Mouse (Mus musculus): ENCODE measurements around the gene Endod1. TPM values are rescaled to one million over a fixed set of nuclear protein-coding genes. Genes with fewer than 3 reads are reported as not detected.

Endod1 gene
- 48.8 and 60.2 TPM in 2 replicates for polyA plus RNA-seq (2012; ENCODE audit: low replicate concordance)

DNA sequence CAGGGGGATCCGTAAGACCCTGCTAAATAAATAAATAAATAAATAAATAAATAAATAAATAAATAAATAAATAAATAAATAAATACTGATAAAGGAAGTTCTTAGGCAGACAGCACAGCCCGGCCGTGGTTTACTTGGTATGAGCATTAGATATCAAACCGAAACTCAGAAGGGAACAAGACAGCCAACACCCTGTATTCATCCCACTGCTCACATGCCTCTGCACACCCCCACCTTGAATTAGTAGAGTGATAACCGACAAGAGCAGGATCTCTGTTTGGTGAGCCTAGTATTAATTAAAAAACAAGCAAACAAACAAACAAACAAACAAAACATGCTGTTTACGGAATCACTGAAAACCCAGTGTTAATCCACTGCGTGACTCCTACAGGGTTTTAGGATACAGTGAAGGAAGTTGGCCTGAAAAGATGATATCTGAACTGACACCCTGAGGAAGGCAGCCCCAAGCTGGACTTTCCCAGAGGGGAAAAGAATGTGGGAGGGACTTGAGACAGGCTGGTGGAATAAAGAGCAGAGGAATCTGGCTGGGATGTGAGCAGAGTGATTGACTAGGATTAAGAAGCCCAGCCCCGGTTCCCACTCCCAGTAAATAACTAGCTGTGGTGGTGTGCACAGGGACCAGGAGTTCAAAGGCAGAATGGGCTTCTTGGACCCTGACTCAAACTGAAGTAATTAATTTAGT, at the start of gene Endod1:
Gene Endod1, minus strand, starts transcription at position 155 of the 703 bp plus-strand sequence.

Other genes with a start within 250 kb of the Endod1 start
- 93.9 and 295 TPM in 2 replicates for gene Sesn3, start 106.4 kb downstream of the Endod1 start, polyA plus RNA-seq (2012; ENCODE audit: low replicate concordance)
- gene Kdm4d, start 119.0 kb upstream of the Endod1 start, polyA plus RNA-seq (2012; ENCODE audit: low replicate concordance) = 0.37 and 0.47 TPM in 2 replicates
- 7.3 and 21.5 TPM in 2 replicates for gene Cwc15, start 119.1 kb upstream of the Endod1 start, polyA plus RNA-seq (2012; ENCODE audit: low replicate concordance)

Data from hematopoietic multipotent progenitor cell, adult 10-12 weeks (in vitro differentiated cells).